In genomic region chr7:37388843-37389702, GRCm38 (mm10) we compare ENCODE assay signal across 12 mouse cellular contexts.
DNase-seq lines count a peak whose midpoint lies in the region; ATAC-seq and TF ChIP-seq lines count a peak whose summit lies in the region.
"Had no signal": no experiment of that assay in that cellular context is flagged by ENCODE, and none has a peak within 500 bp of the region (broad histone marks: within the 10 kb centered on the region; RNA-seq: fewer than 3 reads in every experiment).

No protein-coding gene starts in this region.

- no peaks in the 10 kb centered on the region; the same call in 1 of the 2 replicates for H3K4me1 ChIP-seq in hindbrain, embryonic 16.5 days (ENCODE audit: control insufficient read depth, insufficient read depth, low read depth, low read length)
- no peaks in the 10 kb centered on the region for H3K4me1 ChIP-seq in lung, postnatal 0 days (ENCODE audit: insufficient read depth, low read depth, low read length)
- no peaks in the 10 kb centered on the region for H3K4me1 ChIP-seq in liver, postnatal 0 days (ENCODE audit: insufficient read depth)
- H3K4me1 ChIP-seq: heart, embryonic 15.5 days; limb, embryonic 15.5 days; lung, embryonic 15.5 days had no signal

- WGBS in hindbrain, embryonic 16.5 days: 70% methylated on average over 22 of the region's 22 CpGs
- 82% methylated on average over 22 of the region's 22 CpGs for WGBS in lung, postnatal 0 days
- WGBS in liver, postnatal 0 days (ENCODE audit: insufficient replicate concordance): 82% methylated on average over 22 of the region's 22 CpGs

- no peak for TF ChIP-seq EP300 in lung, postnatal 0 days (IDR thresholded peaks at IDR 0.05)
- TF ChIP-seq EP300 in liver, postnatal 0 days (IDR thresholded peaks at IDR 0.05; ENCODE audit: low read depth): no peak

- H3K27me3 ChIP-seq in hindbrain, embryonic 16.5 days (replicated peaks; ENCODE audit: control insufficient read depth, insufficient read depth, low read length): no peaks in the 10 kb centered on the region
- H3K27me3 ChIP-seq in lung, postnatal 0 days (replicated peaks; ENCODE audit: insufficient read depth, low read length): no peaks in the 10 kb centered on the region
- no peaks in the 10 kb centered on the region for H3K27me3 ChIP-seq in liver, postnatal 0 days (ENCODE audit: insufficient read depth, low read length)
- H3K27me3 ChIP-seq: heart, embryonic 15.5 days; limb, embryonic 15.5 days; lung, embryonic 15.5 days had no signal

- ATAC-seq in hindbrain, embryonic 16.5 days: peak; percentile 60
- ATAC-seq in lung, postnatal 0 days: no peak
- no peak for ATAC-seq in liver, postnatal 0 days
- ATAC-seq: intestine, postnatal 0 days had no signal

- no peak overlapping the region for H3K4me2 ChIP-seq in hindbrain, embryonic 16.5 days (ENCODE audit: low read length)
- no peak overlapping the region for H3K4me2 ChIP-seq in lung, postnatal 0 days (replicated peaks; ENCODE audit: low read depth, low read length)
- no peak overlapping the region for H3K4me2 ChIP-seq in liver, postnatal 0 days (ENCODE audit: low read depth, low read length)
- H3K4me2 ChIP-seq: heart, embryonic 15.5 days; limb, embryonic 15.5 days; lung, embryonic 15.5 days had no signal

- DNase-seq in right cerebral cortex, adult 18-20 months: peak; percentile 19
- no peak for DNase-seq in right cerebral cortex, postnatal 14 days
- peak; percentile 60 to 61 for DNase-seq in cerebellum, postnatal 36 days
- no peak for DNase-seq in lung, postnatal 0 days (ENCODE audit: low spot score)
- no peak for DNase-seq in gastrocnemius, postnatal 10 days
- no peak for DNase-seq in liver, postnatal 0 days
- DNase-seq: retina, postnatal 1 day had no signal

- H3K27ac ChIP-seq in hindbrain, embryonic 16.5 days (ENCODE audit: low read depth, low read length): no peak overlapping the region
- no peak overlapping the region for H3K27ac ChIP-seq in lung, postnatal 0 days (ENCODE audit: low read length)
- no peak overlapping the region for H3K27ac ChIP-seq in liver, postnatal 0 days (ENCODE audit: low read depth)
- H3K27ac ChIP-seq: heart, embryonic 15.5 days; limb, embryonic 15.5 days; lung, embryonic 15.5 days had no signal

- no peak overlapping the region for H3K9ac ChIP-seq in hindbrain, embryonic 16.5 days (ENCODE audit: low read depth, low read length)
- H3K9ac ChIP-seq in lung, postnatal 0 days (replicated peaks; ENCODE audit: low read depth): no peak overlapping the region
- no peak overlapping the region for H3K9ac ChIP-seq in liver, postnatal 0 days (replicated peaks)
- H3K9ac ChIP-seq: heart, embryonic 15.5 days; limb, embryonic 15.5 days; lung, embryonic 15.5 days had no signal

- H3K9me3 ChIP-seq in hindbrain, embryonic 16.5 days (ENCODE audit: control insufficient read depth, low read length): no peaks in the 10 kb centered on the region
- no peaks in the 10 kb centered on the region for H3K9me3 ChIP-seq in lung, postnatal 0 days (ENCODE audit: low read length)
- no peaks in the 10 kb centered on the region for H3K9me3 ChIP-seq in liver, postnatal 0 days (ENCODE audit: low read length)
- H3K9me3 ChIP-seq: heart, embryonic 15.5 days; limb, embryonic 15.5 days; lung, embryonic 15.5 days had no signal

- no peak for TF ChIP-seq CTCF in lung, postnatal 0 days (IDR thresholded peaks at IDR 0.05)
- no peak for TF ChIP-seq CTCF in liver, postnatal 0 days (IDR thresholded peaks at IDR 0.05; ENCODE audit: low read depth)

- no peak overlapping the region for H3K4me3 ChIP-seq in hindbrain, embryonic 16.5 days (ENCODE audit: low read length)
- H3K4me3 ChIP-seq in lung, postnatal 0 days (ENCODE audit: low read depth, low read length): no peak overlapping the region
- no peak overlapping the region for H3K4me3 ChIP-seq in liver, postnatal 0 days (ENCODE audit: low read depth, low read length)
- H3K4me3 ChIP-seq: heart, embryonic 15.5 days; limb, embryonic 15.5 days; lung, embryonic 15.5 days had no signal

- no peaks in the 10 kb centered on the region for H3K36me3 ChIP-seq in hindbrain, embryonic 16.5 days (ENCODE audit: control insufficient read depth, insufficient read depth, low read length)
- no peaks in the 10 kb centered on the region for H3K36me3 ChIP-seq in lung, postnatal 0 days (ENCODE audit: insufficient read depth, low read length)
- no peaks in the 10 kb centered on the region for H3K36me3 ChIP-seq in liver, postnatal 0 days (replicated peaks; ENCODE audit: insufficient read depth, low read length)
- H3K36me3 ChIP-seq: heart, embryonic 15.5 days; limb, embryonic 15.5 days; lung, embryonic 15.5 days had no signal

Comparison
In these comparisons a context has a peak if more than half of its experiments do, and no peak if none do; other contexts are left out.
1. DNase-seq: peak in right cerebral cortex, adult 18-20 months (single experiment) and cerebellum, postnatal 36 days (2 of 2); none in right cerebral cortex, postnatal 14 days (single experiment), lung, postnatal 0 days (single experiment), gastrocnemius, postnatal 10 days (single experiment) and liver, postnatal 0 days (single experiment).